Mouse (Mus musculus) layer of hippocampus, postnatal 14 days (tissue): ENCODE measurements around the gene Slc6a3. TPM values are rescaled to one million over a fixed set of nuclear protein-coding genes. Genes with fewer than 3 reads are reported as not detected.

Source experiments
- DNase-seq, 2 experiments: peaks; one replicate each; pipeline ENCODE4 v3.0.0; 2021 to 2022; ENCODE audit warnings: low spot score in 2 of 2, mixed read lengths in 1 of 2
- long read RNA-seq, 2 experiments: library from polyadenylated mRNA; stranded (forward); transcript quantifications; one replicate each; pipeline ENCODE4 v2.0.0; 2021
- total RNA-seq, 2 experiments: library from RNA; stranded (reverse); gene quantifications; 2 replicates each; pipeline ENCODE4 v1.2.3; 2021

Slc6a3 gene
- total RNA-seq: under 1 TPM; 0.16 to 0.29 TPM
- long read RNA-seq, experiment 1: 0 reads
- long read RNA-seq, experiment 2: 0 reads

DNA sequence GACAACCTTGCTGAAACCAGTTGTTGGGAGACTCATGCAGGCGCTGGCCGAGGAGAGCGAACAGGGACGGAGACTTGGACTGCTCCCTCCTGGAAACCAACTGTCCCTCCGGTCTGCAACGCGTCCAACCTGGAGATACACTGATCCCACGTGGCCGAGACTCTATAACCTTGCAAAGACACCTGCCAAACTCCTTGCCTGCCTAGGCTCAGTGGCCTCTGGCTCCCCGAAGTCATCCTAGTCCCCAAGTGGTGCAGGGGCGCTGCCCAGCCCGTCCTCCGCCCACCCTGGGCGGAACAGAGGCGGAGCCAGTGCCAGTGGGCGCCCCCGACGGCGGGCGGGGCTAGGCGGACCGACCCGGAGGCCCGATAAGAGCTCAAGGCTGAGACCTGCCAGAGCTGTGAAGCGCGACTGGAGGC lies at the start of gene Slc6a3:
Gene Slc6a3 (plus strand): TSS at position 345 of the 419 bp plus-strand sequence.
- DNase-seq: no peak

DNA sequence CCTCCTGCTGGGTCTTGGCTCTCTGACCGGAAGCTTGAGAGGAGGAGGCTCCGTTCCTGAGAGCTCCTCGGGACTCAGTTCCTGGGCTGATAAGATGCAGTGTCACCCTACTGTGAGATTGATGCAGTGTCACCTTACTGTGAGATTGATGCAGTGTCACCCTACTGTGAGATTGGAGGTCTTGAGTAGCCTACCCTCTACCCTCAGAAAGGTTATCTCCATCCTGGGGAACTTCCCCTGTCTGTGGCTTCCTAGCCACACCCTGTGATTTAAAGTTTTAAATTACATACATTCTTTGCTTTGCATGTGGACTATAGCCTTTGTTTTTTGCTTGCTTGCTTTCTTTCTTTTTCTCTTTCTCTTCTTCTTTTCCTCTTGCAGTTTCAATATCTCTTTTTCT lies 48.4 kb upstream of the Slc6a3 start:
- no peak for DNase-seq

DNA sequence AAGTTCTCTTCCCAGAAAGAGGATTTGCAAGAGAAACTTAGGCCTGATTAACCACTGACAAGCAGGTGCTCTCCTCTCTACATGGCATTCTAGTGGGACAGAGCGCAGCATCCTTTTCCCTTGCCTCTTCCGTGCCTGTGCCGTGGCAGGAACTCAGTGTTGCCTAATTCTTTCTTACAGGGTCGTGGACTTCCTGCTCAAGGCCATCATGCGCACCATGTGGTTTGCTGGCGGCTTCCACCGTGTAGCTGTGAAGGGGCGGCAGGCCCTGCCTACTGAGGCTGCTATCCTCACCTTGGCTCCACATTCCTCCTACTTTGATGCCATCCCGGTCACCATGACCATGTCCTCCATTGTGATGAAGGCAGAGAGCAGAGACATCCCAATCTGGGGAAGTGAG lies 47.8 kb upstream of the Slc6a3 start:
- DNase-seq: no peak

DNA sequence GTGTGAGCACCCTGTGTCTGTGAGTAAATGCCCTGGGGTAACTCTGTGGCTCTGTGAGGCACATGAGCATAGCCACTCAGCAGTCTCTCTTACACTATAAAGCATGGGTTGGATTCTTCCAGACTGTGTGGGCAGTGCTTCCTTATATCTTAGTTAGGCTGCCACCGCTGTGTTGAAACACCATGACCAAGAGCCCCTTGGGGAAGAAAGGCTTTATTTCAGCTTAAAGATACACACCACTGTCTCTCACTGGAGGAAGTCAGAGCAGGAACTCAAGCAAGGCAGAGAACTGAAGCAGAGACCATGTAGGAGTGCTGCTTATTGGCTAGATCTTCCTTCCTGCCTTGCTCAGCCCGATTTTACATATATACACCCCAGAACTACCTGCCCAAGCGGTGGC lies 46.6 kb upstream of the Slc6a3 start:
- DNase-seq: no peak

DNA sequence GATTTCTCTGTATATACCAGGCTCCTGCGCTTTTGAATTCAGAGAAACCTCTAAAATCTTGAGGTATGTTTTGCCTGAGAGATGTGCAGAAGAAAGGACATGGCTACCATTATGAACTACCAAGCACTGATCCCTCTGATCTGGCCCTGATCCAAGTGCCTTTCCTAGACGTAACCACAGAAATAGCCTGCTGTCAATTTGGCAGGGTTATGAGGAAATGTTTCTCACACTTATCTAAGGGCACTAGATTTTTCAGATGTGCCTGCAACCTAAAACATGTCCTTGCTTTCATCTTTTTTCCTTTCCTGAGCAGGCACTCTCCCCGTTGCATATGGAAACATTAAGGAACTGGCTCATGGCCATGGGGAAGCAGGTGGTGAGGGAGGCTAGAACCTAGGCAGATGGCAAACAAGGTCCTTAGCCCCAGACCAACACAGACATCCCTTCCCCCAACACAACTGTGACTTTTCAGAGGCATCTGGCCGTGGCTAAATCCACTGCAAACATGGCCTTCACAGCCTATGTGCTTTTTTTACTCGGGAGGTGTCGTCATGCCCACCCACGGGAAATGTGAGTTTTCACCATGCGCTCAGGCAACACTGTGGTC lies 45.9 kb upstream of the Slc6a3 start:
- no peak for DNase-seq

DNA sequence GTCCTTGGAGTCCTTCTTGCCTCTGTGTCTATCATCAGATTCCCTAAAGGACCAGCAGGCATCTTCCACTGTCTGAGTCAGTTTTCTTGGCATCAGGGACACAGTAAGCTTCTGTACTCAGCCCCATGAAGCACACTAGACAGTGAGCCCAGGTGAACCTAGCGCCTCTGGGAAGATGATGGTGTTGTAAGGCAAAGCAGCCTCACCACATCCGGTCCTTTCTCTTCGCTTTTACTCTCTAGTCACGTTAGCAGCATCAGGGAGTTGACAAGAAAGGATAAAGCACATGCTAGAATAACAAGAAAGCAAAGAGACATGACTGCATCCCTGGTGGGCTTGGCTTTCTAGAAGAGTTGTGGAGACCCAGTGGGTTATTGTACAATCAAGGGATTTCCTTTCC lies 43.4 kb upstream of the Slc6a3 start:
- no peak for DNase-seq

DNA sequence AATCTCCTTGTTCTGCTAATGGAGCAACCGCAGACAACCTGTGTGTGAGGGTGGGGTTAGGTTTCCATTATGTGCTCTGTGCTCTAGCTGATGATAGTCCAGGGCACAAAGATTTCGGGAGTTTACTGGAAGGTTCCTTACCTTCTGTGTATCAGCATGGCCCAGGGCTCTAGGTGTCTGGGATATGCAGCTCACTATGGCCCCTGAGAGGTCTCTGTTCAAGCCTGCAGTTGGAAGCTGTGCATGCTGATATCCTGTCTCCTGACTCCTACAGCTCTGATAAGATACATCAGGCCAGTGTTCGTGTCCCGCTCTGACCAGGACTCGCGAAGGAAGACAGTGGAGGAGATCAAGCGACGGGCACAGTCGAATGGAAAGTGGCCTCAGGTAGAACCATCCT lies 42.0 kb upstream of the Slc6a3 start:
- no peak for DNase-seq

DNA sequence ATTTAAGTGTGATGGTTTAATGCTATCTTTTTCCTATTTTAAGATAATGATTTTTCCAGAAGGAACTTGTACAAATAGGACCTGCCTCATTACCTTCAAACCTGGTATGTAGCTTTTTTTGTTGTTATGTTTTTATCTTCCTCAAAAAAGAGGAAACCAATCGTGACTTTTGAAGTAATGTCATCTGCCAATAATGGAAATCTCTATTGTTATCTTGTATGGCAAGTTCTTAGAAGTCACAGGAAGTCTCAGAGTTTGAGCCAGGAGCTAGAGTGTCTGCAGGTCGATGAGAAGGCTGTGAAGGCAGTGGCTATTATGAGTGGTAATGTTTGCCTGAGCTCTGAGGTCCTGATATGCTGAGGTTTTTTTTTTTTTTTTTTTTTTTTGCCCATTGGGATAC lies 40.4 kb upstream of the Slc6a3 start:
- DNase-seq: no peak

DNA sequence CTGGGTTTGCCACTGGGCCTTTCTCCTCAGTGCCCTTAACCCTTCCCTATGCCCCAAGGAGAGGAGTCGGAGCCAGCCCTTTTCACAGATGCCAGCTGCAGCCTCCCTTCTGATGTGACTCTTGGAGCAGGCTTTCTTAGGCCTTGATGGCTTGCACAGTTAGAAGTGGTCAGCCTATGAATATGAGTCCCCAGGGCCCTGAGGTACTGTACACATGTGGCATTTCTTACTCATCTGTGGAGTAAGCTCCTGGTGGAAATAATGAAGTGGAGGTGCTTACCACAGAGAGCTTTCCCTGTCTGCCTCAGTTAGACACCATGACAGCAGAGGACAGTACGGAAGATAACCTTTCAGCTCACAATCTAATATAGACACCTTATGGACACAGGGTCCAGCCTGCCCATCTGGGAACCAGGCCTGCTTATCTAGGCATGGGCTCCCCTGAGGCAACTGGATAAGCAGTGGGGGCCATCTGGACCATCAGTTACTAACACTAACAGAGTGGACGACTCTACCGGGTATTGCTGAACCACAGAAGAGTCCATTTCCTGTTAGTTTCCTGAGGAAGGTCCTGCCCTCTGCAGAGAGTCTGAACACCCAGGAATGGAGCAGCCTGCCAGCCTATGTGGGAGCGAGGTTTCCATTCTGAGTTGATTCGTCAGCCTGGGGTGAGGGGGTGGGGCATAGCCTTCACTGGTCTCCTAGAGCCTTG lies 36.5 kb upstream of the Slc6a3 start:
- DNase-seq: no peak

DNA sequence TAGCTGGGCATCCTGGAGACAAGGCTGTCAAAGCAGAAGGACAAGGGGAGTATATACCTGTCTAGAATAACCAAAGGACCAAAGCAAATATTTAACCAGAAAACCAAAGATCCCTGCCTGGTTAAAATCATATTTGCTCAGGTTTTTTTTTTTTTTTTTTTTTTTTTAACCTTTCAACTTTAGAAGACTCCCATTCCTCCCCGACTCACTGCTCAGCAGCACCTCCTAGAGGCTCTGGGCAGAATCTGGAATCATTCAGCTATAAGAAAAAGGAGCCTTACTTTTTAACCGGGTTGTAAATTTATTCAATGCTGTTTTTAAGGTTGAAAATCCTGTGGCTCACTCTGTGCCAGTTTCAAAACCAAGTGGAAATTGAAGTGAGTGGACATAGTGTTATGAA lies 33.8 kb upstream of the Slc6a3 start:
- DNase-seq: no peak

DNA sequence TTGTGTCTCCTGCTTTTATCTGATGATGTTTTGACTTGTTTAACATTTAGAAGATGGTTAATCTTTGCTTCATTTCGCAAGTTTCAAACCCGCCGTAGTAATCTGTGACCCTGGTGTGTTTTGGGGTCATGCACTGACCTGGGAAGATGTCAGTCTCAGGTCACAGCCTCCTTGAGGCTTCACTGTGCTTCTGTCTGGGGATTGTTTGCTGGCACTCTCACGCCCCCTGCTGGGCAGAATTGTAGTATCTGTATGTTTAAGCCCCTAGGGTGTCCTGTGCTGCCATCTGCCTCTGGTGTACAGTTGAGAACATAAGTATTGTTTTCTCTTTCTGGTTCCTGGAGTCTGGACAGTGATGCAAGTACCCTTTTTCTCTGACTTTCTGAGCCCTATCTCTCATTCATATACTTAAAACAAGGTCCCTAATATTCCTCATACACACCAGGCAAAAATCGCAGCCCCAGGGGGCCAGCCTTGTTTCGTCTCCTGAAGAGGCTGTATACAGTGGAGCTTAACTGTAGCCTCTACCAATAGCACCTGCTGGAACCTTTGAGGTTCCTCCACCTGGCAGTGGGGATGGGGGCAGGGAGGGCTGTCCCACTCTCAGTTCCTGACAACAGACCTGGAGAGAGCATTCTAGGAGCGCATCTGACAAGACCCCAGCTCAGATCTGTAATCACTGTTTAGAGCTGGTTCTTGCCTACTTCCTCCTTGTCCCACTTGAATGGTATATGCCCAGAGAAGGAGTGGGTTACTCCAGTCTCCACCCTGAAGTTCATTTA lies 30.7 kb upstream of the Slc6a3 start:
- DNase-seq: peak; percentile 80 to 88

DNA sequence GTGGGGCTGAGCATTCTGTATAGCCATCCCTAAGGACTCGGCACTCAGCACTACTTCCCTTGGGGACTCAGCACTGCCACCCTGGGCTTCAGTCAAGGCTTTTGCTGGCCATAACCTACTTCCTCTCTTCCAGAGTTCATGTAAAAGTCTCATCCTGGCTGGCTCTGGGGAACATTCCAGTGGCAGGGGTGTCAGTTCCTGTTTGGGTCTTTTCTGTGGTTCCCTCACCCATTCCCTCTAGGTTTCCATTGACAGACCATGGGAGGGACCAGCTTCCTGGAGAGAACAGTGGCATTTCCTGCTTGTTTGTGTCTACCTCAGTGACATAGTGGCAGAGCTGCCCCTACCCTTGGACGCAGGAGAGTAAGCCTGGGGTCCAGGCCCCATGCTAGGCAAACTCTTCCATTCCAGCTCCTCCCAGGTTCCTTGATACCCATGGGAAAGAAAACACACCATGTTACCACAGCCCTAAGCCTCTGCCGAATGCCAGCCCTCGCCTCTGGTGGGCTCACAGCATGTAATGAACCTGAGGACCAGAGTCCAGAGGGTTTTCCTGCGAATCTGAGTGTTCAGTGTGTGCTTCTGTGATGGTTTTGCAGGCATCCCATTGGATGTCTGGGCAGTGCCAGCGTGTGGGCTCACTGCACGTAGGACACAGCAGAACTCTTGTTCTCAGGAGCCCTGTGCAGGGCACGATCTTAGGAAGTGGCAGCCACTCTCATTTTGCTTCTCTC lies 27.6 kb upstream of the Slc6a3 start:
- no peak for DNase-seq

DNA sequence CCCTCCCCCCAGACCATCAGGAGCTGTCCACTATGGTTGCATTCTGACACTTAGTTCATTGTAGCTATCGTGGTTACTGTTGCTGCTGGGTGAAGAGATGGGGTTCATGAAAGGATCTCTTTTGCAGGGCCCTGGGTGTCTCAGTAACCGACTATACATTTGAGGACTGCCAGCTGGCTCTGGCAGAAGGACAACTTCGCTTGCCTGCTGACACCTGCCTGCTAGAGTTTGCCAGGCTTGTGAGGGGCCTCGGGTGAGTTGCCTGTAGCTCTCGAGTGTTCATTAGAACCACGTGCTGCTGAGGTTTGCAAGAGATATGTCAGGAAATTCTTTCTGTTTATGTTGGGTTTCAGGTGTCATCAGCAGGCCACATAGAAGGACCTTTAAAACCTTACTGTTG lies 26.7 kb upstream of the Slc6a3 start:
- DNase-seq: peak in 1 of 2 experiments; percentile 37

DNA sequence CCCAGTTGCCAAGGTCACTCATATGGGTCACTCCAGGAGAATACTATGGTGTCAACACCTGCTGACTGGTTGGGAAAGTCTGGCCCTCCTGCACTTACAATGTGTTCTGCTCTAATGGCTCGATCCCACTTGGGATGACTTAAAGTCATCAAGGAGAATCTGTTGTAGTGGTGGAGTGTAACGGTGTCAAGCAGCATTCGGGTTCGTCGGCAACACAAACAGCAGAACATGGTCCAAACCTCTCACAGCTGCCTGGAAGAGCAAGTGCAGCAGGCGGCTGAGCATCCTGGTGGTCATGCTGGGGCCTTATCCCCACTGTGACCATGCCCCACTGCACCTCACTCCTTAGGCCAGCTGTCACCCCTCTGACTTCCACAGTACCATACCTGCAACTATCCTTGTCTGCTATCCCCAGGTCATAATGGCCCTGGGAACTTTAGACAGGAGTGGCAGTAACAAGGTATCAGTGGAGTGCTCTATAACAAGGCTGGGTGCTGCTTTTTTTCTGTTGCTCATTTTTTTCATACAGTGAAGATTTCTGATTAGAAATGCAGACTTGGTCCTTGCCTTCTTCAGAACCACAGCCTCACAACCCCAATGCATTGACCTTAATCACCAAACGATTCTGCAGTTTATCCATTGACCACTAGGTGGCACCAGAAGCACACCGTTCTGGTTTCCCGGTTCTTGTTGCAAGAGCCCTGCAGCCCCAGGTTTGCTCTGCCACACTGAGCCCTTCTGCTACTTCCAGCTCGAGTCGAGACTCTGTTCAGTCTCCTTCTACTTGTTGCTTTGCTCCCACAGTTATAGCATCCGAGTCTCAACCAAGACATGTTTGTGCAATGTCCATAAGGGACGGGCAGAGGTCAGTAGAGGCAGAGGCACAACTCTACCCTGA lies 23.5 kb upstream of the Slc6a3 start:
- DNase-seq: peak; percentile 82 to 87

DNA sequence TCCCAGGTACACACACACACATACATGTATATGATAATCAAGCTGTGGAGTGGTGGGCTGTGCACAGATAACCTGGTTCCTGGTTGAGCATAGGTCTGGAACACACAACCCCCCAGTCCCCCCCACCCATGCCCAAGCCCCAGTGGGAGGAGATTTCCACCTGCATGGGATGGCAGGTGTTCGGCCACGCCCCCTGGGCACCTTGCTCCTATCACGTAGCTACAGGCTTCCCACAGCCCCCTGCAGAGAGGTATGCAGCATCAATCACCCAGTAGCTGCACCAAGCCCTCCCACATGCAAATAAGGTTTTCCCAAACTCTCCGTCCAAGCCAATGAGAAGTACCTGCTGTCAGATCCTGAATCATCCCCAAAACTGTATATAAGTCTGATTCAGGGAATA lies 19.7 kb upstream of the Slc6a3 start:
- no peak for DNase-seq

DNA sequence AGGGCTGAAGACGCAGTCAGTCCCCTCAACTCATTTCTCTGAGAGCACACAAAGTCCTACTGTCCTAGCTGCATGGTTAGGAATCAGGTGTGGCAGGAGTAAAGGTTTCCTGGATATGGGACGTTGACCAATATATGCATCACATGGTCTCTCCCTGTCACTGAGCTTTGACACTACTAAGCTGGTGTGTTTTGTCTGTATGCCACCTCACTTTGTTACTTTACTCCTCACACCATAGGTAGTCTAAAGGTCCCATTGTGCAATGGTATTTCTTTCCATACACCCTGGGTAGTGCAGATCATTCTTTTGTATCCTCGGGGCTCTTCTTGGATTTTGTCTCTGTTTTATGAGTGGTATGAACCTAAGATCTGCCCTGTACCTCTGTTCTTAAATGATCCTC lies 2.8 kb upstream of the Slc6a3 start:
- no peak for DNase-seq

DNA sequence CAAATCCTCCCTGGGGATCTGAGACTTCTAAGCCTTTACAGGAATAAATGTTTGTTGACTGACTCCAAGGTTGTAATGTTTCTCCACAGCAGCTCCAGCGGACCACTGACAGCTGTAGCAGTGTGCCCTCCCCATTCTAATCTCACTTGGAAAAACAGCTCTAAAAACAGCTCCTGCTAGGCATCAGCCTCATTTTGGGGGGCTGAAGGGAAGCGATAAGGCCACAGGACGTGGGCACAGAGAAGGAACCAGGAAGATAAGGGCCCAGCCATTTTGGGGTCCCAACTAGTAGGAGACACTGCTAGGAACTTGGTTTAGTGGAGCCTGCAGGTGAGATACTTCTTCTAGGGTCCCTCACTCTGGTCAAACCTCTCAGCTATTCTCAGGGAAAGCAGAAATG lies 1.3 kb upstream of the Slc6a3 start:
- no peak for DNase-seq

DNA sequence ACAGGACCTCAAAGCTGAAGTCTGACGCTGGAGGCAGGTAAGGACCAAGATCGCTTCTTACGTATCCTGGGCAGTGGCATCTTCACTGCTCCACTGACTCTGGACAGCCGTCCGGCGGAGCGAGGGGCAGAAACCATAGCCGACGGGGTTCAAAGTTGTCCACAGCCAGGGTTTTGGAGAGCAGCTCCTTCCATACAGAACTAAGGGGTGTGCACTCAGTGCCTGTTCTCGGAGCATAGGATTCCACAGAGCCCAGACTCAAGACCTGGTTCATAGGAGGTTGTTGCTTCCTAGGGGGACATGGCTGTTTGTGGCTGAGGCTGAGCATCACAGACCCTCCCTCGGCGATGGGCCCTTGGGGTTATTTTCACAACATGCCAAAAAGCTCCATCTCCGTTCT lies 277 bp downstream of the Slc6a3 start:
- DNase-seq: no peak

DNA sequence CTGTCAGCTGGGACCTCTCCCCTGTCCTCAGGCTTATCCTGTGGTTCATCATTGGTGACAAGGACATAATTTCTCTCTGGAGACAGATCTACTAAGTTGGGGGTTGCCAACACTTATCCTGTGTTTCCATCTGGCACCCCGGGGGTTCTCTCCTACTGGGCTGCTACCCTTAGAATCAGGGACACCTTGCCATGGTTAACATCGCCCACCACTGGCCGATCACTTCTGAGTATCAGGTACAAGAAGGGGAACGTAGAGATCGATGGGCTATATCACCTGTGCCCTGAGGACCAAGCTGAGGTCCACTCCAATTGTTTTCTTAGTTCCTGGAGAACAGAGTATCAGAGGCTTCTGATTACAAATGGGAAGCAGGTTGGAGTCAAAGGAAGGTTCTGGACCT lies 27.7 kb downstream of the Slc6a3 start:
- no peak for DNase-seq

DNA sequence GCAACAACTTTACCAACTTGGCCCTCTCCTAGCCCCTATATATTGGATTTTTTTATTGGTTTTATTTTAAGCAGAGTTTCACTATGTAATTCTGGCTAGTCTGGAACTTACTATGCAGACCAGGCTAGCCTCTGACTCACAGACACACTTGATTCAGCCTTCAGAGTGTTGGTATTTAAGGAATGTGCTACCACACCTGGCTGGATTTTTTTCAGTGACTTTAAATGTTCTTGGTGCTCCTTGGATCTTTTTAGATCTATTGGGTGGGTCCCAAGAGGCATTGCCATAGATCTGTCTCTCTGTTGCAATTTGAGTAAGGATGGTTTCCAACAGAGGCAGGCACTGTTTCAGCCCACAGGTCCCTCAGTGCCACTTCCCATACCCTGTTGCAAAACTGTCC lies 38.5 kb downstream of the Slc6a3 start:
- DNase-seq: no peak

DNA sequence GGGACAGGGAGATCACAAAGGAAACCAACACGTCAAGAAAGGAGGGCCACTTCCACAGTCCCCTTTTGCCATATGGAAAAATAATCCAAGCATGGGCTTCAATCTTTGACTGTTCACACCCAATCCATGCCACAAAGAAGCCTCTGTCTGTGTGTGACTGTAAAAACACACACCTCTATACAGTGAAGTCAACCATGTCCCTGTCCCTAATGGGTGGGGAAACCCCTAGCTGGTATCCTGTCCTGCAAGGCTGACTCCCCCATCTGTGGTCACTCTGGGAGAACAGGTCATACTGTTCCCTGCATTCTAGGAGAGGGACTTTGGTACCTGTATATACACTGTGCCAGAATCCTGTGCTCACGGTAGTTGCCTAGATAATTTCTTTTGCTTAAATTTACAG lies 40.7 kb downstream of the Slc6a3 start:
- DNase-seq: no peak
